Mouse (Mus musculus) embryonic facial prominence, embryonic 14.5 days (tissue): Measurements from ENCODE around the gene Rph3al. TPM values are rescaled to one million over a fixed set of nuclear protein-coding genes. Genes with fewer than 3 reads are reported as not detected.
A peak's percentile ranks its signal among the peaks of the same experiment; 100 is the strongest.

Experiments used
- ATAC-seq: fragments of 200-750 bp; cut with Nextera tagmentation; 2 replicates; pipeline ENCODE4 v1.8.0; 2017; ENCODE audit warnings: low read depth, moderate number of reproducible peaks, moderate TSS enrichment
- DNase-seq: peaks from one replicate; pipeline ENCODE4 v3.0.0-alpha.2; 2015; ENCODE audit warnings: low spot score
- H3K27ac ChIP-seq: fragments of 300-500 bp; sonication (generic); replicated peaks from 2 replicates; pipeline ENCODE4 v1.5.1; 2014; ENCODE audit warnings: low read depth, mild to moderate bottlenecking, low read length, moderate library complexity
- H3K27me3 ChIP-seq: fragments of 300-500 bp; sonication (generic); replicated peaks from 2 replicates; pipeline ENCODE4 v1.6.1; 2014; ENCODE audit warnings: low read length; ENCODE audit not compliant: control insufficient read depth, insufficient read depth
- H3K36me3 ChIP-seq: fragments of 300-500 bp; sonication (generic); 2 replicates; pipeline ENCODE4 v1.6.1; 2014; ENCODE audit warnings: low read length, mixed read lengths; ENCODE audit not compliant: control insufficient read depth, insufficient read depth
- H3K4me1 ChIP-seq: fragments of 300-500 bp; sonication (generic); 2 replicates; pipeline ENCODE4 v1.6.1; 2014; ENCODE audit warnings: antibody characterized with exemption, low read length; ENCODE audit not compliant: control insufficient read depth, insufficient read depth
- H3K4me2 ChIP-seq: fragments of 300-500 bp; sonication (generic); 2 replicates; pipeline ENCODE4 v1.6.1; 2014; ENCODE audit warnings: low read depth, mild to moderate bottlenecking, low read length, moderate library complexity, mixed read lengths
- H3K4me3 ChIP-seq: fragments of 300-500 bp; sonication (generic); 2 replicates; pipeline ENCODE4 v1.5.1; 2014; ENCODE audit warnings: low read depth, mild to moderate bottlenecking, low read length
- H3K9ac ChIP-seq: fragments of 300-500 bp; sonication (generic); 2 replicates; pipeline ENCODE4 v1.6.1; 2014; ENCODE audit warnings: low read depth, mild to moderate bottlenecking, low read length, moderate library complexity, mixed read lengths
- H3K9me3 ChIP-seq: fragments of 300-500 bp; sonication (generic); 2 replicates; pipeline ENCODE4 v1.6.1; 2016; ENCODE audit warnings: low read length; ENCODE audit not compliant: control insufficient read depth
- WGBS: fragments of 180-500 bp; shearing (Covaris S2); extraction: QIAGEN DNeasy Blood & Tissue Kit; methylation state at CpG from one replicate; pipeline ENCODE4 v1.1.7; 2014; 5-methylcytosine and 5-hydroxymethylcytosine counted together
- polyA plus RNA-seq: library from polyadenylated mRNA; unstranded; fragments of >200 nt; fragmentation: Nextera tagmentation; extraction: Ambion mirVana; gene quantifications from 2 replicates; pipeline ENCODE4 v1.2.1, GENCODE M21; 2014

The Rph3al gene
- polyA plus RNA-seq, 1 experiment from 2014 or later: 3.0 TPM

- H3K9me3 ChIP-seq: no peaks in the 10 kb centered on the region
- no peak for DNase-seq
- H3K27ac ChIP-seq: no peak overlapping the region
- no peak overlapping the region for H3K9ac ChIP-seq
- 93% methylated on average over 3 of the region's 3 CpGs for WGBS
- no peak for ATAC-seq
- H3K36me3 ChIP-seq: no peaks in the 10 kb centered on the region
- no peak overlapping the region for H3K4me3 ChIP-seq
- no peaks in the 10 kb centered on the region for H3K4me1 ChIP-seq
- H3K4me2 ChIP-seq: no peak overlapping the region
- no peaks in the 10 kb centered on the region for H3K27me3 ChIP-seq
Measured at GRCm38 (mm10) chr11:75830386-75830785, 107.8 kb downstream of the Rph3al start.

- no peaks in the 10 kb centered on the region for H3K9me3 ChIP-seq
- no peak for DNase-seq
- H3K9ac ChIP-seq: no peak overlapping the region
- no peak overlapping the region for H3K4me3 ChIP-seq
- no peaks in the 10 kb centered on the region for H3K36me3 ChIP-seq
- no peaks in the 10 kb centered on the region for H3K4me1 ChIP-seq
- 79% methylated on average over 8 of the region's 8 CpGs for WGBS
- no peak overlapping the region for H3K27ac ChIP-seq
- no peak overlapping the region for H3K4me2 ChIP-seq
- no peak for ATAC-seq
- no peaks in the 10 kb centered on the region for H3K27me3 ChIP-seq
Measured at GRCm38 (mm10) chr11:75827414-75827813, 110.8 kb downstream of the Rph3al start.

DNA sequence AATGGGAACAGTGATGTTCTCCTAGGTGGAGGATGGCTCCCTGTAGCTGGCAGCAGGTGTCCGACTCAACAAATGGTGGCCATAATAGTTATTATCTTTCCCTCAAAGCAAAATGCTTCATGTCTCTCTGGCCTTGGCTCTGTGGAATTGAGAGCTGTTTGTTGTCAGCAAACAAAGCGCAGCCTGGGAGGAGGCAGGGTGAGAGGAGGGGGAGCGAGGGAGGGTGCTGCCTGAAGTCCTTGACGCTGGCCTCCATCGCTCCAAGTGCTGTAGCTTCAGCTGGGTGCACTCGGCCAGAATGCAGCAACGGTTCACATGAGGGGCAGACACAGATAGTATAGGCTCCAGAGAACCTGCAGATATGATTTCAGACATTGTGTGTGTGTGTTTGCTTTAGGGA lies 114.7 kb downstream of the Rph3al start:
- no peak overlapping the region for H3K4me3 ChIP-seq
- H3K4me1 ChIP-seq: no peaks in the 10 kb centered on the region
- no peak for ATAC-seq
- no peak for DNase-seq
- H3K9ac ChIP-seq: no peak overlapping the region
- H3K27ac ChIP-seq: no peak overlapping the region
- no peaks in the 10 kb centered on the region for H3K9me3 ChIP-seq
- WGBS: 63% methylated on average over 7 of the region's 7 CpGs
- H3K4me2 ChIP-seq: no peak overlapping the region
- H3K36me3 ChIP-seq: no peaks in the 10 kb centered on the region
- no peaks in the 10 kb centered on the region for H3K27me3 ChIP-seq

- ATAC-seq (peak; percentile 45), DNase-seq (peak; percentile 30)
- Histone ChIP-seq H3K27ac (peak overlapping the region; percentile 44), H3K4me1 (peaks cover 11% of the 10 kb centered on the region), H3K9me3 (no peaks in the 10 kb centered on the region), H3K9ac (no peak overlapping the region), H3K4me3 (no peak overlapping the region), H3K4me2 (no peak overlapping the region), H3K27me3 (no peaks in the 10 kb centered on the region), H3K36me3 (no peaks in the 10 kb centered on the region)
- 54% methylated on average over 10 of the region's 10 CpGs for WGBS
Measured at GRCm38 (mm10) chr11:75813085-75813484, 125.1 kb downstream of the Rph3al start.

GRCm38 (mm10) chr11:75811900-75812299 lies 126.3 kb downstream of the Rph3al start:
- Histone ChIP-seq H3K27me3 (no peaks in the 10 kb centered on the region), H3K36me3 (no peaks in the 10 kb centered on the region), H3K4me2 (no peak overlapping the region), H3K4me3 (no peak overlapping the region), H3K9ac (no peak overlapping the region), H3K9me3 (no peaks in the 10 kb centered on the region), H3K27ac (peak overlapping the region; percentile 36), H3K4me1 (peaks cover 11% of the 10 kb centered on the region)
- DNase-seq (peak; percentile 91), ATAC-seq (peak; percentile 73)
- WGBS: 22% methylated on average over 3 of the region's 3 CpGs

- DNase-seq (no peak), ATAC-seq (no peak)
- Histone ChIP-seq H3K4me2 (no peak overlapping the region), H3K4me3 (no peak overlapping the region), H3K36me3 (no peaks in the 10 kb centered on the region), H3K27me3 (no peaks in the 10 kb centered on the region), H3K4me1 (peaks cover 11% of the 10 kb centered on the region), H3K27ac (no peak overlapping the region), H3K9ac (no peak overlapping the region), H3K9me3 (no peaks in the 10 kb centered on the region)
- WGBS: 92% methylated on average over 3 of the region's 3 CpGs
Measured at GRCm38 (mm10) chr11:75810526-75810925, 127.7 kb downstream of the Rph3al start.

DNA sequence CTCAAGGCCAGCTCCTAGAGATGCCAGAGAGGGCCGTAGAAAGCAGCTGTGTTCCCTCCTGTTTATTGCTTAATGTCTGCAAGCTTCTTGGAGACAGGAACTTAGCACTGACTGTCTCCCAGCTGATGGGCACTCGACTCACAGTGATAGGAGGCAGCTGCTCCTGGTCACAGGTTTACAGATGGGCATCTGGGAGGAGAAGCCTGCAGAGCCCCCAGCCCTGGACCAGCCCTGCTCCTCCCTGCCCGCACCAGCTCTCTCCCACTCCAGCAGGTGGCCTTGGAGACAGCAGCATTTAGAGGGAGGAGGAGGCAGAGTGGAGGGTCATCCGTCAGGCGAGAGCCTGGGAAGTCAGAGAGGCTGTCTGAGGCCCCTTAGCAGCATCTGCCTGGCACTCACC lies 130.7 kb downstream of the Rph3al start:
- Histone ChIP-seq H3K4me3 (no peak overlapping the region), H3K4me1 (peaks cover 5% of the 10 kb centered on the region), H3K4me2 (no peak overlapping the region), H3K27ac (no peak overlapping the region), H3K27me3 (no peaks in the 10 kb centered on the region), H3K9me3 (no peaks in the 10 kb centered on the region), H3K36me3 (no peaks in the 10 kb centered on the region), H3K9ac (no peak overlapping the region)
- DNase-seq (no peak), ATAC-seq (peak; percentile 44; the same call in 1 of the 2 replicates)
- 43% methylated on average over 5 of the region's 5 CpGs for WGBS

GRCm38 (mm10) chr11:75801771-75802550 lies 136.3 kb downstream of the Rph3al start:
- Histone ChIP-seq H3K4me2 (no peak overlapping the region), H3K27me3 (peaks cover 5% of the 10 kb centered on the region; the same call in 1 of the 2 replicates), H3K9me3 (no peaks in the 10 kb centered on the region), H3K9ac (no peak overlapping the region), H3K36me3 (no peaks in the 10 kb centered on the region), H3K27ac (no peak overlapping the region), H3K4me1 (no peaks in the 10 kb centered on the region), H3K4me3 (no peak overlapping the region)
- no peak for ATAC-seq
- WGBS: 75% methylated on average over 7 of the region's 7 CpGs
- DNase-seq: no peak

GRCm38 (mm10) chr11:75801369-75801768 lies 136.9 kb downstream of the Rph3al start:
- Histone ChIP-seq H3K27ac (no peak overlapping the region), H3K27me3 (peaks cover 11% of the 10 kb centered on the region), H3K4me3 (no peak overlapping the region), H3K4me2 (no peak overlapping the region), H3K36me3 (no peaks in the 10 kb centered on the region), H3K9ac (no peak overlapping the region), H3K4me1 (no peaks in the 10 kb centered on the region), H3K9me3 (no peaks in the 10 kb centered on the region)
- ATAC-seq (no peak), DNase-seq (no peak)
- 69% methylated on average over 4 of the region's 4 CpGs for WGBS
